Mouse (Mus musculus) ovary, adult 2 months (tissue): Measurements from ENCODE around the gene Bcas3. TPM values are rescaled to one million over a fixed set of nuclear protein-coding genes. Genes with fewer than 3 reads are reported as not detected.

ENCODE experiments used
- polyA plus RNA-seq: library from polyadenylated mRNA; depleted of rRNA; stranded (reverse); fragments of >200 nt; gene quantifications from 2 replicates; pipeline ENCODE4 v1.2.3, GENCODE M21; 2012; rRNA removed

The Bcas3 gene
- polyA plus RNA-seq, result 33.4 and 61.9 TPM in 2 replicates

DNA sequence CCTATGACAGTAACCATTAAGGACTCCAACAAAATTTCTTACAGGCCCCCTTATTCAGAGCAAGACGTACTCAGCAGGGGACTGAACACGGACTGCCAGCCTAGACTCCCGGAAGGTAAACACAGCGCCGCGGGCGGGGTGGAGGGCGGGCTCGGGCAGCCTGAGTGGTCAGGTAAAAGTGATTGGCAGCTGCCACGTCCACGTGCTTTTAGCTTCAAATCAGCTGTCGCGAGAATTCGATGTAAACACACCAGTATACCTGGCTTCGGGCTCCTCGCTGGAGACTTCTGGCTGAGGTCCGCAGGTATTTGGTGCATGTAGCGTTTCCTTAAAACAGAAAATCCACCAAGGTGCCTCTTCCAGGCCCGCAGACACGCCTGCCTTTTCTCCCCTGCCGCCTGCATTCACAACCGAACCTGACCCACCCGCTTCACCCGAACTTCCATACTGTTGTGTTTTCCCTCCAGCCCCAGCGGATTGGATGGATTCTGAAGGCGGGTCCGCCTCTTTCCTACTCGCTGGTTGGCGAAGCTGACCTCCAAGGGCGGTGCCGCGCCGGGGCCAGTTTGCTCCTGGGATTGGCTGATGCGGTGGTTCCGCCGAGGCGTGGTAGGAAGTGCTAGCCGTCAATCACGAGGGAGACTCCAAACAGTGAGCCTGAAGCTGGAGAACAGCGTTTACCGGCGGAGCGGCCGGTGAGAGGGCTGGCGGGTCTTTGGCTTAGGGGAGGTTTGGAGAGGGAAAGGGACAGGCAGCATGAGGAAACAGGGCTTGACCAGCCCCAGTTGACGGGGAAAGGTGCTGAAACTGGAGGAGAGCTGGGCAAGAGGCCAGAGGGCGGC, at the start of gene Bcas3:
Gene Bcas3 (plus strand): TSS at position 629 of the 842 bp plus-strand sequence.

DNA sequence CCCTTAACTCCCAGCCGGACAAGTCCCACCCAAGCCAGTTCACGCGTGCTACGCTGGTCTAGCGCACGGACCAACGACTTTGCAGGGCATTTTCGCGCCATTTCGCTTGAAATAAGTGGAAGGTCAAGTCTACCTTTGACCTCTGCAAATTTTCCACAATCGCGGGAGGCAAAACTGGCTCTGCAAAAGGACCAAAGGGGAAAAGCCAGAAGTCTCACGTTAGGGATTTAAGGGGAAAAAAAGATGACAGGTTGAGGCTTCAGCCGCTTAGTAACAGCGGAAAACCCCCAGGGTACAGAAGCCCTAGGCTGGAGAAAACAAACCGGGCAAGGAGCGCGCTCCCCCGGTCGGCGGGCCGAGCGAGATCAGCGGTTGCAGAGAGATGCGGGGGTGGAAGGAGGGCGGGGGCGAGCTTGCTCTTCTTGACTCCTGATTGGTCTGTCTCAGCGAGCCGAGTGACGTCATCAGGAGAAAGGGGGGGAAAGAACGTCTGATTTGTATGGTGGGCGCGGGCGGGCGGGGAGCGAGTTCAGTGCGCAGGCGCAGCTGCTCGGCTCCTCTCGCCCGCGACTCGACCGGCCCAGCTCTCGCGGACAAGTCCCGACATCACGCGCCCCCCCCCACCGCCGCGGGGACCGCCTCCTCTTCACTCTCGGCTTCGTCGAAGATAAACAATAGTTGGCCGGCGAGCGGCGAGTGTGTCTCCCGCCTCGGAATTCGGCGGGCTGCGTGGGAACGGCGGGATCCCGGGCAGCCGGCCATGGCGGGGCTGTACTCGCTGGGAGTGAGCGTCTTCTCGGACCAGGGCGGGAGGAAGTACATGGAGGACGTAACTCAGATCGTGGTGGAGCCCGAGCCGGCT, 42.0 kb upstream of the Bcas3 start, which contains the start of gene Ppm1d:
Gene Ppm1d (plus strand): TSS at position 532 of the 862 bp plus-strand sequence.

DNA sequence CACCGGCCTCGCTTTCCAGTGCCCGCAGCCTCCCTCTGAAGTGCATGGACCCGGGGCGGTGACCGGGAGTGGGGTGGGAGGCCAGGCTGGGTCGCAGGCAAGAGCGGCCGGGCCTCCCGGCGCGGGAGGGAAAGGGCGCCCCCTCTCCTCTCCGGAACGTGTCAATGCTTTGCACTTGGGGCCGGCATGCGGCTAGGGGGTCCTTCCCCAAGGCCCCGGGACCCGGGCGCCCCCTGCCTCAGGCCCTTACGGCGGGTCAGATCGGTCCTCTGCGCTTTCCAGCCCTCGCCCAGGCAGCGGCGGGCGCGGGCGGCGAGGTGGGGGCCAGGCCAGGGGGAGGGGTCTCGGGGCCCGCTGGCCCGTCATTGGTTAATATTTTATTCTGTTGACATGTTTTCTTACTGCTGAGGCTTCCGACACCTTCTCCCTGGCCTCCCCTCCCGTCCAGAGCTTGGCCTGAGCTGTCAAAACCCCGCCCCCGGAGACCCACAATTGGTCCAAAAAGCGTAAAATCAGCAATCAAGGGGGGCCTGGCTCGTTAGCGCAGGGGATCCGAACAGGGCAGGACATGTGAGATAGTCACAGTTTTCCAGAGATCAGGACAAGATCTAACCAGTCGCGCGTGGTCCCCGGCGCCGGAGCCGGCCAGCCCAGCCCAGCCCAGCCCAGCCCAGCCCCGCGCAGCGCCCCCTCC, 479.4 kb downstream of the Bcas3 start, which contains the start of gene Tbx2:
Gene Tbx2 (plus strand): TSS at position 321 of the 694 bp plus-strand sequence.

DNA sequence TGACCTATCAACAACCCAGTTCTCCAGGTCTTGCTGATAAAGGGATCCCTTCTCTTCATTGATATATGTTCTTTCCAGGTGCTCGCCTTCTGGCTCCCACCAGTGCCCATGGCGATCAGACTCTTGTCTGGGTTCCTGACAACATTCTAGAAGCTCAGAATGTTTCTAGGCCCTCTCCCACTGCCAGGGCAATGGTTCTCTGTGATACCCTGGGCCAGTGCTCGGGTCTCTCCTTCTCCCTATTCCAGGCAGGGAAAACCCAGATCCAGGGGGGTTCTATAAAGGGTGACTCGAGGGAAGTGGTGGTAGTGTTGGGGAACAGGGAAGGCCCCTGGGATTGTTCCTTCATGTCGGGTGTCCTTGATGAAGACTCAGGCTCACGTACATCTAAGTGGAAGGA, 497.3 kb downstream of the Bcas3 start, which contains the start of gene Gm11444:
Gene Gm11444 (minus strand): TSS at position 101 of the 400 bp plus-strand sequence.

Other genes with a start within 250 kb of the Bcas3 start
- gene Usp32, start 213.0 kb upstream of the Bcas3 start, polyA plus RNA-seq, result 4.2 and 4.4 TPM in 2 replicates
- gene 1700125H20Rik, start 182.8 kb upstream of the Bcas3 start, polyA plus RNA-seq, result not detected in 2 replicates
- gene Appbp2, start 118.0 kb upstream of the Bcas3 start, polyA plus RNA-seq, result 26.0 and 30.8 TPM in 2 replicates
- 9.3 and 9.7 TPM in 2 replicates for gene Ppm1d, start 41.9 kb upstream of the Bcas3 start, polyA plus RNA-seq